Mouse (Mus musculus): Measurements from ENCODE around the gene Pak2.

Pak2 gene

GRCm38 (mm10) chr16:31993946-31994345 is 85.2 kb downstream of the Pak2 start:
- DNase-seq = no peak

DNA sequence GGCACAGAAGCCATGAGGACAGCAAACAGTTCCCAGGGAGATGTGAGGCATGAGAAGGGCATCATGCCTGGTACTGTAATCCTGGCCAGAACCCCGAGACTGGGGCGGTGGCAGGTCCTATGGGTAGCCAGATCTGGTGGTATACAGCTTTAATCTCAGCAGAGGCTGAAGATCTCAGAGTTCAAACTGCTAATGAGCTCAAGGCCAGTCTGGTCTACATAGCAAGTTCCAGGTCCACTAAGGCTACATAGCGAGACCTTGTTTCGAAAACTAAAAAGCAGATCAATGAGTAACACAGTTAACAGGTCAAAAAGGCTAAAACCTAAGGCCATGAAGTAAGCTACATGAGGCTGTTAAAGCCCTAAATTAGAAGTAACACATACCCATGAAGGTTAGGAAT is 85.9 kb downstream of the Pak2 start:
- DNase-seq = no peak

GRCm38 (mm10) chr16:31992039-31992438 is 87.1 kb downstream of the Pak2 start:
- no peak for DNase-seq

GRCm38 (mm10) chr16:31980946-31981345 is 98.2 kb downstream of the Pak2 start:
- DNase-seq = no peak

GRCm38 (mm10) chr16:31979501-31979900 is 99.6 kb downstream of the Pak2 start:
- DNase-seq = no peak

DNA sequence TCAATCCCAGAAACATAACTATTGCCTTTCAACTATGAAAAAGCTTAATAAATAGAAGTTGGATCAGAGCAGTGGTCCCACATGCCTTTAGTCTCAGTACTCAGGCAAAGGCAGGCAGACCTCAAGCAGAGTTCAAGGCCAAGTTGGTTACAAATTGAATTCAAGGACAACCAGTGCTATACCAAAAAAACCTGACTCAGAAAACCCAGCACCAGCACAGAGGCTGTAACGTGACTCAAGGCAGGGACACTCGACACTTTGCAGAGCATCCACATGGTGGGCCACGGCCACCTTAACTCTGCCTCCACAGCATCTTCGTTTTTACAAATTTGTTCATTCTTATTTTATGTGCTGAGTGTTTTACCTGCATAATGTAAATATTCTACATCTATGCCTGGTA is 103.9 kb downstream of the Pak2 start:
- DNase-seq = no peak

All from kidney, adult 8-10 months (tissue).